Mouse (Mus musculus): Measurements from ENCODE around the gene Tab2. TPM values are rescaled to one million over a fixed set of nuclear protein-coding genes. Genes with fewer than 3 reads are reported as not detected.

The Tab2 gene
- polyA plus RNA-seq, 1 experiment: 39.0 TPM

GRCm38 (mm10) chr10:7954989-7955633 is 919 bp downstream of the Tab2 start:
- DNase-seq: peak; percentile 58
- 2% methylated on average over 30 of the region's 31 CpGs for WGBS
- no peak for TF ChIP-seq POLR2A (IDR thresholded peaks at IDR 0.05; ENCODE audit: borderline replicate concordance, extremely low read depth, low read depth, low read length)
- no peak for TF ChIP-seq CTCF (IDR thresholded peaks at IDR 0.05; ENCODE audit: insufficient read depth, low read length)

DNA sequence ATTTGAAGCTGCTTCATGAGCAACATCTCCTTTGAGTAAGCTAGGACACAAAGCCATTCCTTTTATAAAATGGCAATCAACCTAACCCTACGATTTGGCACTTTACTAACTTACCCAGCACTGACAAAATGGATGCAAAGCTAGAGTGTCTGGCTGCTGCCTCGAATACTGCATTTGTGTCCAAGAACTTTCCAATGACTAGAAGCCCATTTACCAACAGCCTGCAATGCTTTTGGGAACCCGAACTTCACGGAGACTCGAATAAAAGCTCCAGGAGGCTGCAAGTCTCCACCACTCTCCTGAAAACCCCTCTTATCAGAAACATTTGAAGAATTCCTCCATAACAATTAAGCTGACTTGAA is 1.4 kb downstream of the Tab2 start:
- WGBS: 1% methylated on average over 5 of the region's 5 CpGs
- TF ChIP-seq CTCF (IDR thresholded peaks at IDR 0.05; ENCODE audit: insufficient read depth, low read length) (no peak), POLR2A (IDR thresholded peaks at IDR 0.05; ENCODE audit: borderline replicate concordance, extremely low read depth, low read depth, low read length) (no peak)
- DNase-seq: no peak
- Histone ChIP-seq H3K4me1 (ENCODE audit: control insufficient read depth, insufficient read depth, low read length) (peaks cover 8% of the 10 kb centered on the region), H3K4me3 (replicated peaks; ENCODE audit: extremely low read depth, low read depth, low read length) (peak overlapping the region; percentile 95)

More at GRCm38 (mm10) chr10:7954989-7955633, 919 bp downstream of the Tab2 start:
- peak overlapping the region; percentile 95 for H3K4me3 ChIP-seq (replicated peaks; ENCODE audit: extremely low read depth, low read depth, low read length)
- peaks cover 8% of the 10 kb centered on the region for H3K4me1 ChIP-seq (ENCODE audit: control insufficient read depth, insufficient read depth, low read length)

GRCm38 (mm10) chr10:7943006-7943405 is 13.0 kb downstream of the Tab2 start:
- 32% methylated on average over 3 of the region's 3 CpGs for WGBS
- peaks cover 3% of the 10 kb centered on the region for H3K4me1 ChIP-seq (ENCODE audit: control insufficient read depth, insufficient read depth, low read length)
- no peak for DNase-seq
- no peak overlapping the region for H3K4me3 ChIP-seq (replicated peaks; ENCODE audit: extremely low read depth, low read depth, low read length)
- TF ChIP-seq CTCF (IDR thresholded peaks at IDR 0.05; ENCODE audit: insufficient read depth, low read length) (no peak), POLR2A (IDR thresholded peaks at IDR 0.05; ENCODE audit: borderline replicate concordance, extremely low read depth, low read depth, low read length) (no peak)

GRCm38 (mm10) chr10:7936556-7937192 is 19.4 kb downstream of the Tab2 start:
- 54% methylated on average over 6 of the region's 6 CpGs for WGBS
- no peak for TF ChIP-seq POLR2A (IDR thresholded peaks at IDR 0.05; ENCODE audit: borderline replicate concordance, extremely low read depth, low read depth, low read length)
- no peak for TF ChIP-seq CTCF (IDR thresholded peaks at IDR 0.05; ENCODE audit: insufficient read depth, low read length)
- H3K4me3 ChIP-seq (replicated peaks; ENCODE audit: extremely low read depth, low read depth, low read length): no peak overlapping the region
- H3K4me1 ChIP-seq (ENCODE audit: control insufficient read depth, insufficient read depth, low read length): peaks cover 11% of the 10 kb centered on the region
- no peak for DNase-seq

DNA sequence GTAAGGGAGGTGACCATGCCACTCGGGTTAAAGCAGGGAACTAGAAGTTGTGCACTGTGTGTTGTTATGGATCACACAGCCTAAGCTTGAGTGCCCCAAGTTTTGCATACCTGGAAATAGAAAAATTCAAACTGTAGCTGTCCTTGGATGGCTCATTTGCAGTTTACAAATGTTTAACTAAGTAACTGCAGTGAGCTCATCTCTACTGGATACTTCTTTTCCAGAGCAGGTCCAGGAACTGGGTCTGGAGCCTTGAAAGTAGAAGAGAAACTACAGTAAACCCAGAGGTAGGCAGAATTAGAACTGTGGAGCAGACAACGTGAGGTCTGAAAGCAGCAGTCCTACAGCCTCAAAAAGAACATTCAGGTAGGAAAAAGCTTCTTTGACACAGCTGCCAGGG is 23.1 kb downstream of the Tab2 start:
- TF ChIP-seq POLR2A (IDR thresholded peaks at IDR 0.05; ENCODE audit: borderline replicate concordance, extremely low read depth, low read depth, low read length) (no peak), CTCF (IDR thresholded peaks at IDR 0.05; ENCODE audit: insufficient read depth, low read length) (no peak)
- Histone ChIP-seq H3K4me3 (replicated peaks; ENCODE audit: extremely low read depth, low read depth, low read length) (no peak overlapping the region), H3K4me1 (ENCODE audit: control insufficient read depth, insufficient read depth, low read length) (peaks cover 11% of the 10 kb centered on the region)
- DNase-seq: no peak
- WGBS: 69% methylated on average over 2 of the region's 2 CpGs

DNA sequence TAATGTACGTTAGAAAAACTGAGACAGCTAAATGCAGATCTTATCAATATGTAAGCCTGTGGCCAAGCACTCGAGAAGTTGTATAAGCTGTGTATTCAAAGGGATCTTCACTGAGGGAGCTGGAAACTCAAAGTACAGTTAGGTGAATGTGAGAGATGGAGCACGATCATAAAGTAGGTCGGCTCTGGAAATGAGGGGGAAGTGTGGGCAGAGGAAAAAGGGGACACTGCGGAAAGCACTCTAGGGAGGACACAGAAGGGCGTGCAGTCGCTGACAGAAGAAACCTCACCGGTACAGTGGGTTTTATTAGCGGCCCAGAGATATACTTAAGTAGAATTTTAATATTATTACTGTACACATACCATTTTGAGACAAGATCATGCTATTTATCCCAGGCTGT is 27.0 kb downstream of the Tab2 start:
- WGBS: 74% methylated on average over 9 of the region's 9 CpGs

GRCm38 (mm10) chr10:7925481-7925880 is 30.5 kb downstream of the Tab2 start:
- no peak for DNase-seq
- Histone ChIP-seq H3K4me3 (replicated peaks; ENCODE audit: extremely low read depth, low read depth, low read length) (no peak overlapping the region), H3K4me1 (ENCODE audit: control insufficient read depth, insufficient read depth, low read length) (peaks cover 2% of the 10 kb centered on the region)
- no peak for TF ChIP-seq CTCF (IDR thresholded peaks at IDR 0.05; ENCODE audit: insufficient read depth, low read length)
- no peak for TF ChIP-seq POLR2A (IDR thresholded peaks at IDR 0.05; ENCODE audit: borderline replicate concordance, extremely low read depth, low read depth, low read length)
- 60% methylated on average over 11 of the region's 11 CpGs for WGBS

More for the DNA sequence above, 27.0 kb downstream of the Tab2 start:
- TF ChIP-seq POLR2A (IDR thresholded peaks at IDR 0.05; ENCODE audit: borderline replicate concordance, extremely low read depth, low read depth, low read length): no peak
- TF ChIP-seq CTCF (IDR thresholded peaks at IDR 0.05; ENCODE audit: insufficient read depth, low read length): no peak
- peaks cover 2% of the 10 kb centered on the region for H3K4me1 ChIP-seq (ENCODE audit: control insufficient read depth, insufficient read depth, low read length)
- no peak overlapping the region for H3K4me3 ChIP-seq (replicated peaks; ENCODE audit: extremely low read depth, low read depth, low read length)
- DNase-seq: no peak

GRCm38 (mm10) chr10:7923433-7923832 is 32.6 kb downstream of the Tab2 start:
- no peak for DNase-seq
- no peak for TF ChIP-seq POLR2A (IDR thresholded peaks at IDR 0.05; ENCODE audit: borderline replicate concordance, extremely low read depth, low read depth, low read length)
- no peak for TF ChIP-seq CTCF (IDR thresholded peaks at IDR 0.05; ENCODE audit: insufficient read depth, low read length)
- H3K4me1 ChIP-seq (ENCODE audit: control insufficient read depth, insufficient read depth, low read length): peaks cover 2% of the 10 kb centered on the region; the same call in 1 of the 2 replicates
- no peak overlapping the region for H3K4me3 ChIP-seq (replicated peaks; ENCODE audit: extremely low read depth, low read depth, low read length)
- 83% methylated on average over 1 of the region's 1 CpGs for WGBS

- H3K4me1 ChIP-seq (ENCODE audit: control insufficient read depth, insufficient read depth, low read length): no peaks in the 10 kb centered on the region
- no peak overlapping the region for H3K4me3 ChIP-seq (replicated peaks; ENCODE audit: extremely low read depth, low read depth, low read length)
- 62% methylated on average over 10 of the region's 10 CpGs for WGBS
- TF ChIP-seq CTCF (IDR thresholded peaks at IDR 0.05; ENCODE audit: insufficient read depth, low read length) (no peak), POLR2A (IDR thresholded peaks at IDR 0.05; ENCODE audit: borderline replicate concordance, extremely low read depth, low read depth, low read length) (no peak)
- DNase-seq: no peak
Measured at GRCm38 (mm10) chr10:7911268-7911667, 44.8 kb downstream of the Tab2 start.

DNA sequence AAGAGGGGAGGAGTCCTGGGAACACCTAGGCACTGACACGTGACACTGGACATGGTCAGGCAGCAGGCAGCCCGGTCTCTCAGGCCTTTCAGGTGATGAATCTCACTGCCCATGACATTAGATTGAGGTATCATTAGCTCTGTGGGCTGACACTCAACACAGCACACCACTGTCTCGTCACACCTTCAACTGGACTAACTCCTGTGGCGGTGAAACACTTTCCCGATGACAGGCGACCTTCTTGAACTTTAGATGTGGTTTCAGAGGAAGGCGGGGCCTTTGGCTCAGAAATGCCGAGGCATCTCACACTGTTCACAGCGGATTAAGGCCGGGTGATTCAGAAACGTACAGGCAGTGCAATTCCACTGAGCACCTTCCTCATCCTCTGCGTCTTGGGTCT is 48.9 kb downstream of the Tab2 start:
- TF ChIP-seq POLR2A (IDR thresholded peaks at IDR 0.05; ENCODE audit: borderline replicate concordance, extremely low read depth, low read depth, low read length) (no peak), CTCF (IDR thresholded peaks at IDR 0.05; ENCODE audit: insufficient read depth, low read length) (no peak)
- WGBS: 70% methylated on average over 12 of the region's 12 CpGs

More for the DNA sequence above, 48.9 kb downstream of the Tab2 start:
- Histone ChIP-seq H3K4me1 (ENCODE audit: control insufficient read depth, insufficient read depth, low read length) (no peaks in the 10 kb centered on the region), H3K4me3 (replicated peaks; ENCODE audit: extremely low read depth, low read depth, low read length) (no peak overlapping the region)
- no peak for DNase-seq
